Mouse (Mus musculus) left cerebral cortex, postnatal 4 days (tissue): ENCODE measurements around the gene Ccnl2. TPM values are rescaled to one million over a fixed set of nuclear protein-coding genes. Genes with fewer than 3 reads are reported as not detected.
A peak's percentile ranks its signal among the peaks of the same experiment; 100 is the strongest.

Experiments
- DNase-seq: peaks from one replicate; pipeline ENCODE4 v3.0.0-alpha.2; 2022
- intact Hi-C: fragments of 180-260 bp; cut with DNase I; formaldehyde crosslinking; loops from one replicate; pipeline ENCODE4 v1.15.1; 2025
- total RNA-seq, 2 experiments: library from RNA; stranded (reverse); gene quantifications; 2 replicates each; pipeline ENCODE4 v1.2.3; 2021

The Ccnl2 gene
- total RNA-seq, 2 experiments from 2014 or later: 84.1 to 85.0 TPM

- DNase-seq: no peak
- intact Hi-C loops: no loop called here
Observed at GRCm38 (mm10) chr4:155838187-155839153, 26.2 kb downstream of the Ccnl2 start.

GRCm38 (mm10) chr4:155839483-155839910, 27.2 kb downstream of the Ccnl2 start, which contains the start of gene Mxra8:
TSS of gene Mxra8 (plus strand) at chr4:155839680.
- intact Hi-C loops: no loop called here
- DNase-seq: peak; percentile 59

GRCm38 (mm10) chr4:155840076-155841002, 28.1 kb downstream of the Ccnl2 start:
- intact Hi-C loops: no loop called here
- no peak for DNase-seq

- intact Hi-C loops: no loop called here
- DNase-seq: peak; percentile 42
Observed at GRCm38 (mm10) chr4:155841003-155841454, 28.7 kb downstream of the Ccnl2 start.

GRCm38 (mm10) chr4:155841651-155842270, 29.5 kb downstream of the Ccnl2 start:
- intact Hi-C loops: no loop called here
- no peak for DNase-seq

- intact Hi-C loops: no loop called here
- no peak for DNase-seq
Observed at GRCm38 (mm10) chr4:155843231-155843630, 30.9 kb downstream of the Ccnl2 start.

- intact Hi-C loops: no loop called here
- peak; percentile 95 for DNase-seq
Observed at GRCm38 (mm10) chr4:155846871-155847578, 34.7 kb downstream of the Ccnl2 start, which contains the start of gene Dvl1. TSS of gene Dvl1 (plus strand) at chr4:155847402.

GRCm38 (mm10) chr4:155847591-155848352, 35.5 kb downstream of the Ccnl2 start:
- intact Hi-C loops: no loop called here
- peak; percentile 43 for DNase-seq

- intact Hi-C loops: no loop called here
- no peak for DNase-seq
Observed at GRCm38 (mm10) chr4:155848434-155849095, 36.3 kb downstream of the Ccnl2 start.

- intact Hi-C loops: no loop called here
- DNase-seq: no peak
Observed at GRCm38 (mm10) chr4:155849391-155849790, 37.1 kb downstream of the Ccnl2 start.

- intact Hi-C loops: no loop called here
- DNase-seq: no peak
Observed at GRCm38 (mm10) chr4:155849792-155850451, 37.6 kb downstream of the Ccnl2 start.

GRCm38 (mm10) chr4:155851368-155851767, 39.1 kb downstream of the Ccnl2 start:
- no peak for DNase-seq
- intact Hi-C loops: no loop called here

- intact Hi-C loops: no loop called here
- DNase-seq: no peak
Observed at GRCm38 (mm10) chr4:155851951-155852411, 39.7 kb downstream of the Ccnl2 start.

- intact Hi-C loops: no loop called here
- DNase-seq: no peak
Observed at GRCm38 (mm10) chr4:155853421-155853820, 41.1 kb downstream of the Ccnl2 start.

- intact Hi-C loops: no loop called here
- DNase-seq: no peak
Observed at GRCm38 (mm10) chr4:155854991-155855390, 42.7 kb downstream of the Ccnl2 start.

- intact Hi-C loops: no loop called here
Observed at GRCm38 (mm10) chr4:155856071-155856470, 43.8 kb downstream of the Ccnl2 start.

GRCm38 (mm10) chr4:155856881-155857280, 44.6 kb downstream of the Ccnl2 start:
- no peak for DNase-seq
- intact Hi-C loops: no loop called here

More at GRCm38 (mm10) chr4:155856071-155856470, 43.8 kb downstream of the Ccnl2 start:
- DNase-seq: no peak

GRCm38 (mm10) chr4:155859318-155859717, 47.0 kb downstream of the Ccnl2 start:
- intact Hi-C loops: no loop called here
- DNase-seq: no peak
